Mouse (Mus musculus): ENCODE results near the gene Ret.

Ret gene

GRCm38 (mm10) chr6:118127198-118127597 is 70.3 kb downstream of the Ret start:
- ATAC-seq (ENCODE audit: insufficient number of reproducible peaks, low FRiP score, low TSS enrichment): no peak

- no peak for ATAC-seq (ENCODE audit: insufficient number of reproducible peaks, low FRiP score, low TSS enrichment)
Measured at GRCm38 (mm10) chr6:118126577-118126976, 70.9 kb downstream of the Ret start.

GRCm38 (mm10) chr6:118122767-118123166 is 74.8 kb downstream of the Ret start:
- ATAC-seq (ENCODE audit: insufficient number of reproducible peaks, low FRiP score, low TSS enrichment): no peak

GRCm38 (mm10) chr6:118111810-118112209 is 85.7 kb downstream of the Ret start:
- ATAC-seq (ENCODE audit: insufficient number of reproducible peaks, low FRiP score, low TSS enrichment): no peak

Data from cerebellum, adult (tissue).